Mouse (Mus musculus) hindbrain, embryonic 14.5 days (tissue): Measurements from ENCODE around the gene Gpr137c. TPM values are rescaled to one million over a fixed set of nuclear protein-coding genes. Genes with fewer than 3 reads are reported as not detected.

Experiments
- ATAC-seq: fragments of 200-750 bp; cut with Nextera tagmentation; 2 replicates; pipeline ENCODE4 v1.8.0; 2017; ENCODE audit warnings: moderate number of reproducible peaks, mild to moderate bottlenecking, moderate TSS enrichment, moderate library complexity; ENCODE audit not compliant: low FRiP score
- DNase-seq: peaks from one replicate; pipeline ENCODE4 v3.0.0-alpha.2; 2015; ENCODE audit warnings: low spot score
- H3K27ac ChIP-seq: fragments of 300-500 bp; sonication (generic); 2 replicates; pipeline ENCODE4 v1.5.1; 2014; ENCODE audit warnings: mild to moderate bottlenecking, moderate library complexity
- H3K27me3 ChIP-seq: fragments of 300-500 bp; sonication (generic); 2 replicates; pipeline ENCODE4 v1.6.1; 2014; ENCODE audit warnings: mild to moderate bottlenecking, low read length, mixed read lengths; ENCODE audit not compliant: control insufficient read depth, insufficient read depth
- H3K36me3 ChIP-seq: fragments of 300-500 bp; sonication (generic); replicated peaks from 2 replicates; pipeline ENCODE4 v1.6.1; 2014; ENCODE audit not compliant: control insufficient read depth, insufficient read depth
- H3K4me1 ChIP-seq: fragments of 300-500 bp; sonication (generic); replicated peaks from 2 replicates; pipeline ENCODE4 v1.6.1; 2014; ENCODE audit warnings: antibody characterized with exemption, low read length, mixed read lengths; ENCODE audit not compliant: control insufficient read depth, insufficient read depth
- H3K4me2 ChIP-seq: fragments of 300-500 bp; sonication (generic); replicated peaks from 2 replicates; pipeline ENCODE4 v1.6.1; 2014; ENCODE audit warnings: mild to moderate bottlenecking, moderate library complexity
- H3K4me3 ChIP-seq: fragments of 300-500 bp; sonication (generic); replicated peaks from 2 replicates; pipeline ENCODE4 v1.5.1; 2014; ENCODE audit warnings: mild to moderate bottlenecking, low read length
- H3K9ac ChIP-seq: fragments of 300-500 bp; sonication (generic); 2 replicates; pipeline ENCODE4 v1.6.1; 2014
- H3K9me3 ChIP-seq: fragments of 300-500 bp; sonication (generic); 2 replicates; pipeline ENCODE4 v1.6.1; 2016; ENCODE audit warnings: low read length; ENCODE audit not compliant: control insufficient read depth
- WGBS: fragments of 180-500 bp; shearing (Covaris S2); extraction: QIAGEN DNeasy Blood & Tissue Kit; methylation state at CpG from one replicate; pipeline ENCODE4 v1.1.7; 2014; 5-methylcytosine and 5-hydroxymethylcytosine counted together
- polyA plus RNA-seq: library from polyadenylated mRNA; unstranded; fragments of >200 nt; fragmentation: Nextera tagmentation; extraction: Ambion mirVana; gene quantifications from 2 replicates; pipeline ENCODE4 v1.2.1, GENCODE M21; 2014

Gpr137c gene
- 18.8 and 19.7 TPM in 2 replicates for polyA plus RNA-seq

DNA sequence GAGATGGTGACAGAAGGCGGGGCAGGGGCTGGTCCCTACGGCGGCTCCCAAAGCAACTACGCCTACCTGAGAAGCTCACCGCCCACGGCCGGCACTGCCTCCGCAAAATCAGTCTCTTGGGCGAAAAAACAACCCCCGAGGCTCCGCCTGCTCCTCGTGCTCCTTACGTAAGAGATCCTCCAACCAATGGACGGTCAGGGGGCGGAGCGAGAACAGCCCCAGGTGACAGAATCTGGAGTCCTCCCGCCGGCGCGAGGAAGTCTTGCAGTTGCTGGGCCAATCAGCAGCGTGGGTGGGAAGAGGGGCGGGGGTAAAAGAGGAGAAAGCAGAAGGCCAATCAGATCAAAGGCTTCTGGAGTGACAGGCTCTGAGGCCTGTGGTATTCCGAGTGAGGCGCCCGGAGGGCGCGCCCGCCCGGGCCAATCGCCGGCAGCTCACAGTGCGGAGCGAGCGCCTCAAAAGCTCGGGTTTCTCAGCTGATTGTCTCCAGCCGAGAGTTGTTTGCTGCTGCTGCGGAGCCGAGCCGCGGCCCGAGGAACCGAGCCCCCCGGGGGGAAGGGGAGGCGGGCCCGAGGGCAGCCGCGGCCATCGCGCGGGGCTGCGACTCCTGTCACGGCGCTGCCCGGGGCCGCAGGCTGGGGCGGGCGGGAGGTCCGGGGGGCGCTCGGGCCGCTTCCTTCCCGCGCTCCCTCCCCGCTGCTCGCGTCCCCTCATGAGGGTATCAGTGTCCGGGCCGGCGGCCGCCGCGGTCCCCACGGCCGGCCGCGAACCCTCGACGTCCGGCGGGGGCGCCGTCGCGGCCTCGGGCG lies at the start of gene Gpr137c:
Gene Gpr137c (plus strand): TSS at position 437 of the 809 bp plus-strand sequence.
- no peaks in the 10 kb centered on the region for H3K9me3 ChIP-seq
- peaks cover 25% of the 10 kb centered on the region; the same call in 1 of the 2 replicates for H3K4me1 ChIP-seq
- H3K4me3 ChIP-seq, result peak within 1 kb of the TSS; percentile 92
- DNase-seq (peak; percentile 97), ATAC-seq (peak; percentile 98)
- H3K9ac ChIP-seq, result peak within 1 kb of the TSS; percentile 94
- peak within 1 kb of the TSS; percentile 77 for H3K4me2 ChIP-seq
- H3K27ac ChIP-seq, result peak within 1 kb of the TSS; percentile 95
- WGBS, result under 1% methylated on average over 64 of the region's 86 CpGs
- no peaks in the 10 kb centered on the region for H3K27me3 ChIP-seq
- H3K36me3 ChIP-seq, result no peaks in the 10 kb centered on the region

GRCm38 (mm10) chr14:45172260-45172659 lies 47.3 kb upstream of the Gpr137c start:
- Histone ChIP-seq H3K4me2 (no peak overlapping the region), H3K4me3 (no peak overlapping the region), H3K36me3 (no peaks in the 10 kb centered on the region), H3K27me3 (no peaks in the 10 kb centered on the region), H3K27ac (no peak overlapping the region), H3K9me3 (no peaks in the 10 kb centered on the region), H3K9ac (no peak overlapping the region), H3K4me1 (no peaks in the 10 kb centered on the region)
- ATAC-seq, result no peak
- DNase-seq, result no peak
- WGBS, result over 99% methylated on average over 5 of the region's 5 CpGs

DNA sequence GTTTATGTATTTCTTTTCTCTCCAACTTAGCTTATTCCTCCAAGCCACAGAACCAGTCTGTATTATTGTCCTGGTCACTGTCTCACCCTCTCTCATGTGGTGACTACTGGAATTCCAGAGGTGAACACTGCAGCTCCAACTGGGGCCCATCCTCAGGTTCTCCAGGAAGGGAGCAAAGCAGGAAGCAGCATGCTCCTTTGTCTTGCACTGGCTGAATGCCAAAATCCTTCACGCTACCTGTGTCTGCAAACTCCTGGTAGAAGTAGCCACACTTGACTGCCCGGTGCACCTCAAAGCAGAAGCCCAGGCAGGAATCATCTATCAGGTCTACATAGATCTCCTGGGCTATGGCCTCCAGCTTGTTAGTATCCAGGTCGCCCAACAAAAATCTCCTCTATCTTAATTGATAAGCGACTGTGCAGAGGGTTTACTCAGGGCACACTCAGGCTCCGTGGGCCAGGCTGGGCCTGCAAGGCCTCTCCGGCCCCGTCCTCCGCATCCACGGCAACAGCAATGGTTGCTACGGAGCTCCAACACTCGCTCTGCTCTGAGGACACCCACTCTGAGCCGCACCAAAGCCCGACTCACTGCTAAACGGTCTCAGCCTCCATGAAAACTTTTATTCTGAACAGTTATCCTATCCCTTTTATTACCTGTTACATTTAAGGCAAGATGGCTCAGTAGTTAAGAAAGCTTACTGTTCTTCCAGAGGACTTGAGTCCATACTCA lies 44.3 kb upstream of the Gpr137c start:
- H3K9ac ChIP-seq, result no peak overlapping the region
- H3K4me2 ChIP-seq, result no peak overlapping the region
- H3K9me3 ChIP-seq, result no peaks in the 10 kb centered on the region
- no peak overlapping the region for H3K27ac ChIP-seq
- no peaks in the 10 kb centered on the region for H3K4me1 ChIP-seq
- 68% methylated on average over 14 of the region's 14 CpGs for WGBS
- ATAC-seq (peak; percentile 27; the same call in 1 of the 2 replicates), DNase-seq (no peak)
- H3K36me3 ChIP-seq, result no peaks in the 10 kb centered on the region
- no peaks in the 10 kb centered on the region for H3K27me3 ChIP-seq
- H3K4me3 ChIP-seq, result no peak overlapping the region

- no peaks in the 10 kb centered on the region for H3K9me3 ChIP-seq
- no peak for ATAC-seq
- peaks cover 24% of the 10 kb centered on the region for H3K36me3 ChIP-seq
- no peak overlapping the region for H3K4me3 ChIP-seq
- no peak overlapping the region for H3K4me2 ChIP-seq
- no peak for DNase-seq
- 71% methylated on average over 2 of the region's 2 CpGs for WGBS
- no peaks in the 10 kb centered on the region for H3K4me1 ChIP-seq
- H3K9ac ChIP-seq, result no peak overlapping the region
- no peaks in the 10 kb centered on the region for H3K27me3 ChIP-seq
- H3K27ac ChIP-seq, result no peak overlapping the region
These were observed 40.3 kb upstream of the Gpr137c start for GRCm38 (mm10) chr14:45179186-45179585.

DNA sequence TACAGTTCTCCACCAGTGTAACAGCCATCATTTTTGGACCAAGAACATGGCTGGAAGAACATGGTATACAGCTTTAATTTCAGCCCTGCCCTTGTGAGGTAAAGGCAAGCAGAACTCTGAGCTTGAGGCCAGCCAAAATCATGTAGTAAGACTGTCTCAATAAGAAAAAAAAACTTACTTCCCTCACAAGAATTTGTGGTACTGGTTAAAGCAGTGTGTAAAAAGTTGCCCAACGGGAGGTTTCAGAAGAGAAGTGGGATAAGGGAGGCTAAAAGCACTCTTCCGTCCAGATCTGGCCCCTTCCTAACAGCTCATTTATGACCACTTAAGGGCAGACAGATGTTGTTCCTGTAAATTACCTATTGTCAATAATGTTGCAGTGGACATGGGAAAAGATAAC lies 39.9 kb upstream of the Gpr137c start:
- Histone ChIP-seq H3K27ac (no peak overlapping the region), H3K9me3 (no peaks in the 10 kb centered on the region), H3K4me3 (no peak overlapping the region), H3K4me1 (no peaks in the 10 kb centered on the region), H3K4me2 (no peak overlapping the region), H3K9ac (no peak overlapping the region), H3K27me3 (no peaks in the 10 kb centered on the region), H3K36me3 (peaks cover 24% of the 10 kb centered on the region)
- 91% methylated on average over 2 of the region's 2 CpGs for WGBS
- no peak for DNase-seq
- ATAC-seq, result no peak

DNA sequence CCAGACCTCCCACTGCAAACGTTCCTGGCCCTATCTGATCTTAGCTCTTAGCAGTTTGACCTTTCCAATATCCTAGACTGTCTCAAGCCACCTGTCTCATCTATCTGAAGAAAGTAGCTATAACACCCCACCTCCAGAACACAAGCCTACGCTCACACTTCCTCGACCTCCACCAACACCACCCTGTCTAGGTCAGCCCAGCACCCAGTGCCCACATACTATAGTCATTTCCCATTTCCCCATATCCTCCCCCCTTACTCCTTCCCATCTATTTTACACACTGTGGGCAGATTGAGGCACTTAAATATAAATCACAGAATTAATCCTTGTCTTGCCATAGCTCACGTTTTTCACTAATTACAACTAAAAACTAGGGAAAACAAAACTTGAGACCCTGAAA lies 37.9 kb upstream of the Gpr137c start:
- Histone ChIP-seq H3K9me3 (no peaks in the 10 kb centered on the region), H3K9ac (no peak overlapping the region), H3K36me3 (peaks cover 24% of the 10 kb centered on the region), H3K27me3 (no peaks in the 10 kb centered on the region), H3K4me2 (no peak overlapping the region), H3K4me1 (no peaks in the 10 kb centered on the region), H3K27ac (no peak overlapping the region), H3K4me3 (no peak overlapping the region)
- ATAC-seq (no peak), DNase-seq (no peak)
- 87% methylated on average over 4 of the region's 4 CpGs for WGBS

- H3K27me3 ChIP-seq, result no peaks in the 10 kb centered on the region
- no peak for ATAC-seq
- H3K4me3 ChIP-seq, result no peak overlapping the region
- WGBS, result 81% methylated on average over 2 of the region's 2 CpGs
- DNase-seq, result no peak
- no peak overlapping the region for H3K4me2 ChIP-seq
- no peaks in the 10 kb centered on the region for H3K4me1 ChIP-seq
- no peak overlapping the region for H3K27ac ChIP-seq
- H3K9ac ChIP-seq, result no peak overlapping the region
- H3K9me3 ChIP-seq, result 0 out of 2 replicates have a peak, but pooled peaks cover 4% of the 10 kb centered on the region
- H3K36me3 ChIP-seq, result no peaks in the 10 kb centered on the region
These were observed 28.5 kb upstream of the Gpr137c start for GRCm38 (mm10) chr14:45190999-45191398.

DNA sequence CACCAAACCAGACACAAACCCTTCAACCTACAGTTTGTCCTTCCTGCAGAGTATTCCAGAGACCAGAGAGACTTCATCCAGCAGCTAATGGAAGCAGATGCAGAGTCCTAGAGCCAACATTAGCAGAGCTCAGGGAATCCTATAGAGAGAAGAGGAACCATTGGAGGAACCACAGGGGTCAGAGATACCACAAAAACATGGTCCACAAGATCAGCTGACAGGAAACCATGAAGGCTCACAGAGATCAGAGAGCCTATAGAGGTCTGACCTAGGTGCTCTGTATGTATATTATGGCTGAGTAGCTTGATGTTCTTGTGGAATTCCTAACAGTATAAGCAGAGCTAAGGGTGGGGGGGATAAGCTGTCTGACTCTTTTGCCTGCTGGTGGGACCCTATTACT lies 18.9 kb upstream of the Gpr137c start:
- no peaks in the 10 kb centered on the region for H3K27me3 ChIP-seq

GRCm38 (mm10) chr14:45210683-45211082 lies 8.8 kb upstream of the Gpr137c start:
- no peak for DNase-seq
- Histone ChIP-seq H3K4me3 (no peak overlapping the region), H3K4me1 (no peaks in the 10 kb centered on the region), H3K9me3 (no peaks in the 10 kb centered on the region), H3K36me3 (peaks cover 28% of the 10 kb centered on the region), H3K9ac (no peak overlapping the region), H3K27me3 (no peaks in the 10 kb centered on the region), H3K27ac (no peak overlapping the region), H3K4me2 (no peak overlapping the region)
- no peak for ATAC-seq
- WGBS, result 64% methylated on average over 4 of the region's 4 CpGs

More for the DNA sequence above, 18.9 kb upstream of the Gpr137c start:
- H3K9me3 ChIP-seq, result no peaks in the 10 kb centered on the region
- H3K4me2 ChIP-seq, result no peak overlapping the region
- no peak overlapping the region for H3K4me3 ChIP-seq
- no peak overlapping the region for H3K9ac ChIP-seq
- no peak overlapping the region for H3K27ac ChIP-seq
- no peak for ATAC-seq
- no peak for DNase-seq
- H3K36me3 ChIP-seq, result peaks cover 30% of the 10 kb centered on the region
- H3K4me1 ChIP-seq, result no peaks in the 10 kb centered on the region
